In genomic region chr6:121173471-121173870, GRCm38 (mm10) we compare ENCODE assay signal across 19 mouse cellular contexts. TPM values are rescaled to one million over a fixed set of nuclear protein-coding genes. Genes with fewer than 3 reads are reported as not detected.
DNase-seq lines count a peak whose midpoint lies in the region; ATAC-seq lines count a peak whose summit lies in the region.
"Had no signal": no experiment of that assay in that cellular context is flagged by ENCODE, and none has a peak within 500 bp of the region (broad histone marks: within the 10 kb centered on the region; RNA-seq: fewer than 3 reads in every experiment).

No protein-coding gene starts in this region.

- H3K9ac ChIP-seq in heart, embryonic 12.5 days = peak overlapping the region; percentile 55; the same call in 1 of the 2 replicates
- H3K9ac ChIP-seq in heart, embryonic 15.5 days = peak overlapping the region; percentile 25; the same call in 1 of the 2 replicates
- peak overlapping the region; percentile 45 for H3K9ac ChIP-seq in stomach, embryonic 16.5 days (ENCODE audit: low read length)
- H3K9ac ChIP-seq: embryonic facial prominence, embryonic 13.5 days; liver, embryonic 13.5 days; lung, embryonic 15.5 days had no signal

- H3K27ac ChIP-seq in heart, embryonic 12.5 days (ENCODE audit: poor library complexity, severe bottlenecking) = peak overlapping the region; percentile 91
- peak overlapping the region; percentile 79 for H3K27ac ChIP-seq in heart, embryonic 15.5 days
- H3K27ac ChIP-seq in stomach, embryonic 16.5 days (ENCODE audit: low read length) = peak overlapping the region; percentile 16; the same call in 1 of the 2 replicates
- H3K27ac ChIP-seq in embryonic facial prominence, embryonic 10.5 days (replicated peaks) = no peak overlapping the region
- H3K27ac ChIP-seq: embryonic facial prominence, embryonic 13.5 days; liver, embryonic 13.5 days; lung, embryonic 15.5 days had no signal

- no peak overlapping the region for H3K4me3 ChIP-seq in heart, embryonic 12.5 days
- no peak overlapping the region for H3K4me3 ChIP-seq in heart, embryonic 15.5 days
- no peak overlapping the region for H3K4me3 ChIP-seq in stomach, embryonic 16.5 days (replicated peaks; ENCODE audit: low read length)
- H3K4me3 ChIP-seq in embryonic facial prominence, embryonic 10.5 days = no peak overlapping the region
- H3K4me3 ChIP-seq: embryonic facial prominence, embryonic 13.5 days; liver, embryonic 13.5 days; lung, embryonic 15.5 days had no signal

- 21% methylated on average over 5 of the region's 5 CpGs for WGBS in heart, embryonic 12.5 days
- WGBS in heart, embryonic 15.5 days = 19% methylated on average over 5 of the region's 5 CpGs
- WGBS in stomach, embryonic 16.5 days = 49% methylated on average over 5 of the region's 5 CpGs
- WGBS in embryonic facial prominence, embryonic 10.5 days = 79% methylated on average over 5 of the region's 5 CpGs

- intact Hi-C loops in left cerebral cortex, postnatal 14 days (cut with DNase I) = no loop called here

- peak; percentile 65 for ATAC-seq in heart, embryonic 12.5 days (ENCODE audit: insufficient number of reproducible peaks, low FRiP score)
- peak; percentile 79 for ATAC-seq in heart, embryonic 15.5 days (replicated peaks; ENCODE audit: insufficient number of reproducible peaks, insufficient read depth, low FRiP score, low read depth)
- no peak for ATAC-seq in stomach, embryonic 16.5 days (ENCODE audit: insufficient read depth, low FRiP score)
- ATAC-seq: CD4-positive, CD25-positive, alpha-beta regulatory T cell, adult 4 months; inflammation-experienced regulatory T-cells, adult 6 months had no signal

- H3K36me3 ChIP-seq in heart, embryonic 12.5 days = no peaks in the 10 kb centered on the region
- H3K36me3 ChIP-seq in heart, embryonic 15.5 days = no peaks in the 10 kb centered on the region
- no peaks in the 10 kb centered on the region for H3K36me3 ChIP-seq in stomach, embryonic 16.5 days (ENCODE audit: control insufficient read depth, insufficient read depth, low read length)
- H3K36me3 ChIP-seq in embryonic facial prominence, embryonic 10.5 days (replicated peaks) = no peaks in the 10 kb centered on the region
- H3K36me3 ChIP-seq: embryonic facial prominence, embryonic 13.5 days; G1E; liver, embryonic 13.5 days; lung, embryonic 15.5 days had no signal

- DNase-seq in heart, adult 11 months = no peak
- DNase-seq in heart, postnatal 4 days = peak; percentile 52
- no peak for DNase-seq in left cerebral cortex, postnatal 14 days (ENCODE audit: low spot score in 2 of 2)
- no peak for DNase-seq in embryonic facial prominence, embryonic 10.5 days (ENCODE audit: low spot score)
- DNase-seq: cerebellum, adult 8-10 months; gastrocnemius, postnatal 14 days; layer of hippocampus, postnatal 36 days; left cerebral cortex, postnatal 4 days; liver, embryonic 13.5 days; midbrain, embryonic 14.5 days; thymus, adult 18-20 months had no signal

- H3K9me3 ChIP-seq in heart, embryonic 12.5 days (replicated peaks) = no peaks in the 10 kb centered on the region
- H3K9me3 ChIP-seq in heart, embryonic 15.5 days (replicated peaks) = no peaks in the 10 kb centered on the region
- no peaks in the 10 kb centered on the region for H3K9me3 ChIP-seq in stomach, embryonic 16.5 days (replicated peaks; ENCODE audit: control insufficient read depth, low read length)
- no peaks in the 10 kb centered on the region for H3K9me3 ChIP-seq in embryonic facial prominence, embryonic 10.5 days
- H3K9me3 ChIP-seq: embryonic facial prominence, embryonic 13.5 days; G1E; liver, embryonic 13.5 days; lung, embryonic 15.5 days had no signal

- H3K4me1 ChIP-seq in heart, embryonic 12.5 days (replicated peaks) = peaks cover 29% of the 10 kb centered on the region
- H3K4me1 ChIP-seq in heart, embryonic 15.5 days (replicated peaks) = peaks cover 37% of the 10 kb centered on the region
- H3K4me1 ChIP-seq in stomach, embryonic 16.5 days (ENCODE audit: control insufficient read depth, insufficient read depth, low read length) = 0 out of 2 replicates have a peak, but pooled peaks cover 17% of the 10 kb centered on the region
- H3K4me1 ChIP-seq in embryonic facial prominence, embryonic 10.5 days = peaks cover 32% of the 10 kb centered on the region

- H3K4me2 ChIP-seq in heart, embryonic 12.5 days = peak overlapping the region; percentile 36
- peak overlapping the region; percentile 32 for H3K4me2 ChIP-seq in heart, embryonic 15.5 days
- 0 out of 2 replicates have a peak overlapping the region, but pooled peaks have one; percentile 28 for H3K4me2 ChIP-seq in stomach, embryonic 16.5 days (ENCODE audit: low read depth, low read length)
- H3K4me2 ChIP-seq: embryonic facial prominence, embryonic 13.5 days; liver, embryonic 13.5 days; lung, embryonic 15.5 days had no signal

- H3K27me3 ChIP-seq in heart, embryonic 12.5 days (replicated peaks) = no peaks in the 10 kb centered on the region
- no peaks in the 10 kb centered on the region for H3K27me3 ChIP-seq in heart, embryonic 15.5 days
- H3K27me3 ChIP-seq in stomach, embryonic 16.5 days (ENCODE audit: control insufficient read depth, insufficient read depth, low read length) = no peaks in the 10 kb centered on the region
- H3K27me3 ChIP-seq in embryonic facial prominence, embryonic 10.5 days (replicated peaks; ENCODE audit: low read depth, poor library complexity, severe bottlenecking) = no peaks in the 10 kb centered on the region
- H3K27me3 ChIP-seq: embryonic facial prominence, embryonic 13.5 days; lung, embryonic 15.5 days had no signal

RNA-seq across cellular contexts. Expression of gene Pex26, which starts 10.0 kb away (rescaled TPM):
- polyA plus RNA-seq in heart, embryonic 12.5 days (2016; fragmentation: Nextera tagmentation; extraction: Ambion mirVana) = 6.1 and 6.5 TPM in 2 replicates
- 5.6 and 7.2 TPM in 2 replicates for polyA plus RNA-seq in heart, embryonic 15.5 days (2015; fragmentation: Nextera tagmentation; extraction: Ambion mirVana)
- 1 to 10 TPM; 6.4 to 8.0 TPM for total RNA-seq in heart, postnatal 4 days (2021)
- 14.0 and 14.6 TPM in 2 replicates for polyA plus RNA-seq in stomach, embryonic 16.5 days (2015; fragmentation: Nextera tagmentation; extraction: Ambion mirVana)
- total RNA-seq in left cerebral cortex, postnatal 14 days (2021) = 10 to 100 TPM; 14.8 to 15.0 TPM
- 10.9 and 11.5 TPM in 2 replicates for polyA plus RNA-seq in embryonic facial prominence, embryonic 10.5 days (2016; fragmentation: Nextera tagmentation; extraction: Ambion mirVana)

RNA-seq across cellular contexts. Expression of gene Tuba8, which starts 37.0 kb away (rescaled TPM):
- 0.42 and 0.55 TPM in 2 replicates for polyA plus RNA-seq in heart, embryonic 12.5 days (2016; fragmentation: Nextera tagmentation; extraction: Ambion mirVana)
- polyA plus RNA-seq in heart, embryonic 15.5 days (2015; fragmentation: Nextera tagmentation; extraction: Ambion mirVana) = 0.58 and 1.7 TPM in 2 replicates
- 10 to 100 TPM; 20.9 to 27.5 TPM for total RNA-seq in heart, postnatal 4 days (2021)
- polyA plus RNA-seq in stomach, embryonic 16.5 days (2015; fragmentation: Nextera tagmentation; extraction: Ambion mirVana) = 0.74 and 0.81 TPM in 2 replicates
- total RNA-seq in left cerebral cortex, postnatal 14 days (2021) = 1 to 10 TPM; 6.6 to 9.1 TPM
- polyA plus RNA-seq in embryonic facial prominence, embryonic 10.5 days (2016; fragmentation: Nextera tagmentation; extraction: Ambion mirVana) = 0.41 and 0.60 TPM in 2 replicates

RNA-seq across cellular contexts. Expression of gene Mical3, which starts 42.7 kb away (rescaled TPM):
- polyA plus RNA-seq in heart, embryonic 12.5 days (2016; fragmentation: Nextera tagmentation; extraction: Ambion mirVana) = 37.4 and 39.5 TPM in 2 replicates
- 25.0 and 26.6 TPM in 2 replicates for polyA plus RNA-seq in heart, embryonic 15.5 days (2015; fragmentation: Nextera tagmentation; extraction: Ambion mirVana)
- total RNA-seq in heart, postnatal 4 days (2021) = 100 to 1,000 TPM; 201 to 216 TPM
- 8.9 and 11.5 TPM in 2 replicates for polyA plus RNA-seq in stomach, embryonic 16.5 days (2015; fragmentation: Nextera tagmentation; extraction: Ambion mirVana)
- total RNA-seq in left cerebral cortex, postnatal 14 days (2021) = 100 to 1,000 TPM; 107 to 142 TPM
- 9.9 and 10.4 TPM in 2 replicates for polyA plus RNA-seq in embryonic facial prominence, embryonic 10.5 days (2016; fragmentation: Nextera tagmentation; extraction: Ambion mirVana)
